Mouse (Mus musculus) pancreas, adult 10 weeks (tissue): Measurements from ENCODE around the gene Mtmr6. TPM values are rescaled to one million over a fixed set of nuclear protein-coding genes. Genes with fewer than 3 reads are reported as not detected.

ENCODE experiments used
- polyA plus RNA-seq: library from polyadenylated mRNA; stranded (reverse); fragments of 350-450 nt; fragmentation: Illumina TruSeq; extraction: RNeasy Lipid Tissue Mini Kit (QIAGEN cat#74804); gene quantifications from one replicate; pipeline ENCODE4 v1.2.3, GENCODE M21; 2015; ENCODE audit warnings: low read depth, low replicate concordance; ENCODE audit not compliant: insufficient read depth

Mtmr6 gene
- polyA plus RNA-seq = 10.3 TPM

DNA sequence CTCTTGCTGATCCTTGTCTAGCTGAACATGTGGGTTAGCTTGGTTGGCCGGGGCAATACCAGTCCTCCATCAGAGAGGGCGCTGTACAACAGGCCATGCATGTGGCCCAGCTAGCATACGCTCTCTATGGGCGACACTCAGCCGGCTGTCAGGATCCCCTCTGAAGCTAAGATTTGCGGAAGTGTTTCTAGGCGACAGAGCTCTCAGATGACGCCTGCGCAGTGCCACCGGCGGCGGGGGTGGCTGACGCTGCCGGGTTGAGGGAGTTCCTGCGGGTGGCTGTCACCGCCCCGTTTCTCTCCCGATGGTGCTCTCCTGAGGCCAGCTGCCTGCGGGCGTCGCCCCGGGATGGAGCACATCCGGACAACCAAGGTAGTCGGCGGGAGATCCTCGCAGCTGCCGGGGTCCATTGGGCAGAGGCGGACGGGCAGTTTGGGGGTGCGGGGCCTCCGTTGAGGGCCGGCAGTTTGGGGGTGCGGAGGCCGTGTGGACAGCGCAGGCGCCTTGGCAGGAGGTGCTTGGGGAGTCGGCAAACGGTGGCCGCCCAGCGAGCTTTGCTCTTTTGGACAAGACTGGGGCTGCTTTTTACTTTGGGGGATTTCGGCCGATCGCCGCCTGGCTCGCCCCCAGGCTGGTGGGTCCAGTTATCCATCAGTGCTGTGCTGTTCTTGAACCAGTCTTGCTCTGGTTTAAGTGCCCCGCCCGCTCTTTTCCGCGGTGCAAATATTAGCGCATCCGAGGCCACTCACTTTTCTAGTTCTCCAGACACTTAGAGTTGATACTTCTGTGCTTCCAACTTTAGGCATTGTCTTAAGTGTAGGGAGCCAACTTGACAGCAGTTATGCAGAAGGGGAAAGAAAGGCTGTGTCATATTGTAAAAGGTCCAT lies at the start of gene Mtmr6:
Mtmr6 (plus strand) TSS at position 239 of the 887 bp plus-strand sequence.

DNA sequence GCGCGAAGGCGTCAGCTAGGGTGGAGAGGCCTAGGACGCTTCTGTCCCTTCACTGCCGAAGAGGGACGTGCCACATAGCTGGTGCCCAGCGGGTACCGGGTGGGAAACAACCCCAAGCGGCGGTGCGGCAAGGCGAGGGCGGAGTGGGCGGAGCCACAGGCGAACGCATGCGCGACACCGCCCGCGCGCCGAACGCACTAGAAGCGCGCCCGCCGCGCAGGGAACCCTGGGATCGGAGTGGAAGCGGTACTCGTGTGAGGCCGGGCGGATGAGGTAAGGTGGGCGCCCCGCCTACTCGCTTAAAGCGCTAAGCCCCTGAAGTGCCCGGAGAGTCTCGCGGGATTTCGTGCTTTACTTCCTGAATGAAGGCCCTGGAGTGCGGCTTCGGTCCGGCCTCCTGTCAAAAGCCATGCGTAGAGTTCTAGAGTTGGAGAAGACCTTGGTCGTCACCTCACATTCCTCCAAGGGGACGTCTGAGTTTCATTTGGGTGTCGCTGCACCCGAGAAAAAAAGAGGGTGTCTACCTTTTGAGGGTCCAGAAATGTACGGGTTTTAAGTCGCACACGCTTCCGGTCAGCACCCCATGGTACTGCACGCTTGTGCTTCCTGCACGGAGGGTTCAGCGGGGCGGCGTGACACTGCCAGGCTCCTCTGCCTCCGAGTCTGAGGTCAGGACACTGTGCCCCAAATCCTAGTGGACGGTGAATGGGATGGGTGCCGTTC lies 13.6 kb upstream of the Mtmr6 start, which contains the start of the genes Nupl1 and Gm49336:
Nupl1 (minus strand) TSS at position 151 of the 723 bp plus-strand sequence.
Gm49336 (minus strand) TSS at position 227 of the 723 bp plus-strand sequence.

Other genes starting within 250 kb of the Mtmr6 start
- 0.50 TPM for gene Atp8a2, start 68.0 kb upstream of the Mtmr6 start, polyA plus RNA-seq
- not detected for gene Nupl1, start 13.8 kb upstream of the Mtmr6 start, polyA plus RNA-seq
- gene Gm49336, start 13.7 kb upstream of the Mtmr6 start, polyA plus RNA-seq = 5.5 TPM
- 0.17 TPM for gene Amer2, start 108.0 kb downstream of the Mtmr6 start, polyA plus RNA-seq